Mouse (Mus musculus): ENCODE data around the gene Ivd.

DNA sequence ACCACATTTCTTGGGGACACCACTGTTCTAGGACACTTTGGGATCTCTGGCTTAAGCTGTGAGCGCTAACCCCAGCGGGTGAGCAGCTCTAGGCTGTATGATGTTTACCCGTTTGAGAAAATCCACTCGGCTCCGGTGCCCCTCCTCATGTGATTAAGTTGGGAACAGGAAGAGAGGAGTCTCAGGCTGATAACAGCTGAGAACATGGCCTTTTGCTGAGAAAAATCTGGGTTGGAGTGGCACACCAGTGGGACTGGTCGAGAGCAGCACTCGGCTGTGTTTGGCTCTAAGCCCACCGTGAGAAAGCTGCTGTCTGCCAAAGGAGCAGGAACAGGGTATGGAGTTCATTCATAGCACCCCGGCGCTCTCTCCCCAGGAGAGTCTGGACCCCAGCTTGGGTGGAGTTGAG, 41.6 kb downstream of the Ivd start:
- no peak for TF ChIP-seq POLR2A (IDR thresholded peaks at IDR 0.05; ENCODE audit: low read depth, low read length)
- no peak for TF ChIP-seq CTCF (IDR thresholded peaks at IDR 0.05; ENCODE audit: borderline replicate concordance, insufficient read depth, low read length)
